Mouse (Mus musculus) hindbrain, embryonic 13.5 days (tissue): ENCODE data around the gene Hapln2. TPM values are rescaled to one million over a fixed set of nuclear protein-coding genes. Genes with fewer than 3 reads are reported as not detected.

Source experiments
- ATAC-seq: fragments of 200-750 bp; cut with Nextera tagmentation; 2 replicates; pipeline ENCODE4 v1.8.0; 2017; ENCODE audit warnings: moderate TSS enrichment; ENCODE audit not compliant: low FRiP score
- H3K27ac ChIP-seq: fragments of 300-500 bp; sonication (generic); 2 replicates; pipeline ENCODE4 v1.5.1; 2015; ENCODE audit warnings: inconsistent platforms, mild to moderate bottlenecking, moderate library complexity
- H3K27me3 ChIP-seq: fragments of 300-500 bp; sonication (generic); 2 replicates; pipeline ENCODE4 v1.6.1; 2015; ENCODE audit warnings: mild to moderate bottlenecking, inconsistent platforms
- H3K36me3 ChIP-seq: fragments of 300-500 bp; sonication (generic); 2 replicates; pipeline ENCODE4 v1.6.1; 2015; ENCODE audit warnings: mild to moderate bottlenecking, inconsistent platforms
- H3K4me1 ChIP-seq: fragments of 300-500 bp; sonication (generic); replicated peaks from 2 replicates; pipeline ENCODE4 v1.6.1; 2015; ENCODE audit warnings: inconsistent platforms
- H3K4me2 ChIP-seq: fragments of 300-500 bp; sonication (generic); 2 replicates; pipeline ENCODE4 v1.6.1; 2015; ENCODE audit warnings: inconsistent platforms, mild to moderate bottlenecking, moderate library complexity
- H3K4me3 ChIP-seq: fragments of 300-500 bp; sonication (generic); 2 replicates; pipeline ENCODE4 v1.5.1; 2015; ENCODE audit warnings: mild to moderate bottlenecking, inconsistent platforms
- H3K9ac ChIP-seq: fragments of 300-500 bp; sonication (generic); 2 replicates; pipeline ENCODE4 v1.6.1; 2015; ENCODE audit warnings: mild to moderate bottlenecking, inconsistent platforms
- H3K9me3 ChIP-seq: fragments of 300-500 bp; sonication (generic); 2 replicates; pipeline ENCODE4 v1.6.1; 2016; ENCODE audit warnings: inconsistent platforms
- WGBS: fragments of 180-500 bp; shearing (Covaris S2); methylation state at CpG from one replicate; pipeline ENCODE4 v1.1.7; 2015; 5-methylcytosine and 5-hydroxymethylcytosine counted together
- polyA plus RNA-seq: library from polyadenylated mRNA; unstranded; fragments of >200 nt; fragmentation: Nextera tagmentation; extraction: Ambion mirVana; gene quantifications from 2 replicates; pipeline ENCODE4 v1.2.1, GENCODE M21; 2015

Gene Hapln2
- polyA plus RNA-seq, 1 experiment from 2014 or later: 0.47 TPM

DNA sequence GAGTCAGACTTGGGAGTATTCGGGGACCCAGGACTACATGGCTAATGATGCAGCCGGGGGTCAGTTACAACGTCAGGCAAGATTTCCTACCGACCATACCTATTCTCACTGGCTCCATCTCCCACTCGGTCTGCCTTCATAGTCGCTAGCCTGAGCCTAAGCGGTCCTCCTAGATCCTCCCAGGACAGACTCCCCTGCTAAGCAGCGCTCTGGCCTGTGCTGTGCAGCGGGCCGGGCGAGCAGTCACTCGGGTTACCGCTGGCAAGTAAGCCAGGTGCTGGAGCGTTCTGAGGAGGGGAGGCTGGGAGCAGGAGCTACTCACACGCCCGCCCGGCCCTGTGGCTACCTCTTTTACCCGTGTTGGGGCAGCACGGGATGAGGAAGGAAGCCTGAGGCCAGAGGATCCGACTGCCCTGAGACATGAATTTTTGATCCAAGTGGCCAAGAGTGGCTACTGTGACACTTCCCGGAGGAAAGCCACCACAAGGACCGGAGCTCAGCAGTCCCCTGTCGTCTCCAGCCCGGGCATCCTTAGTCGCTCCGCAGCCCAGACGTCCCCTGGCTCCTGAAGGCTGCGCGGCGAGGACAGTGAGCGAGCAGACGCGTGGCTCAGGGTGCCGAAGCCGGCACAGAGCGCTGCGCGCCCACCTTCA is 28.0 kb downstream of the Hapln2 start:
- Histone ChIP-seq H3K27me3 (peaks cover 99% of the 10 kb centered on the region), H3K9ac (peak overlapping the region; percentile 67), H3K4me3 (peak overlapping the region; percentile 47), H3K27ac (peak overlapping the region; percentile 37), H3K36me3 (no peaks in the 10 kb centered on the region), H3K4me2 (peak overlapping the region; percentile 83), H3K9me3 (no peaks in the 10 kb centered on the region), H3K4me1 (peaks cover 59% of the 10 kb centered on the region)
- ATAC-seq: peak; percentile 15
- WGBS: under 1% methylated on average over 38 of the region's 38 CpGs

DNA sequence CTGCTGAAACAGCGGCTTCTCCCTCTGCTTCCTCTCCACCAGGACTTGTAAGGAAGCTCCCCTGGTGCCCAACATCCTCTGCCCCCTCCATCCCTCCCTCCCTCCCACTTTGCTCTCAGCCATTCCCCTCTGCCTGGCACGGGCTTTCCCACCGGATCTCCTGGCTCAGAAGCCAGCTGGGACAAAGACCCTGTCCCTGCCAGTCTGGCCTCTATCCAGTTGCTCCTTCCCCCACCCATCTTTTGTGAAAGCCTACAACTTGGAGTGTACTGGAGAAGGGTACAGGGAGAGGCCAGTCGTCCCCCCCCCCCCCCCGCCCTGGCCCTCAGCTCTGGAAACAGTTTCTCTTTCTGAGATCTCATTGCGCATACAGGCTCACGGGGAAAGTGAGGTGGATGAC is 28.6 kb downstream of the Hapln2 start:
- Histone ChIP-seq H3K27me3 (peaks cover 100% of the 10 kb centered on the region), H3K4me3 (peak overlapping the region; percentile 47), H3K4me2 (peak overlapping the region; percentile 83), H3K27ac (no peak overlapping the region; the same call in 1 of the 2 replicates), H3K36me3 (no peaks in the 10 kb centered on the region), H3K9me3 (no peaks in the 10 kb centered on the region), H3K4me1 (peaks cover 59% of the 10 kb centered on the region), H3K9ac (no peak overlapping the region)
- WGBS: 2% methylated on average over 7 of the region's 7 CpGs
- peak; percentile 38; the same call in 1 of the 2 replicates for ATAC-seq

GRCm38 (mm10) chr3:87996971-87997614 is 30.3 kb downstream of the Hapln2 start:
- WGBS: 1% methylated on average over 49 of the region's 49 CpGs

GRCm38 (mm10) chr3:87996401-87996800 is 31.0 kb downstream of the Hapln2 start:
- Histone ChIP-seq H3K27me3 (peaks cover 100% of the 10 kb centered on the region), H3K9me3 (no peaks in the 10 kb centered on the region), H3K9ac (peak overlapping the region; percentile 69; the same call in 1 of the 2 replicates), H3K4me2 (peak overlapping the region; percentile 70), H3K36me3 (no peaks in the 10 kb centered on the region), H3K4me3 (peak overlapping the region; percentile 45), H3K27ac (no peak overlapping the region), H3K4me1 (peaks cover 44% of the 10 kb centered on the region)
- ATAC-seq: no peak
- WGBS: 3% methylated on average over 15 of the region's 15 CpGs

More at GRCm38 (mm10) chr3:87996971-87997614, 30.3 kb downstream of the Hapln2 start:
- Histone ChIP-seq H3K27ac (no peak overlapping the region), H3K9me3 (no peaks in the 10 kb centered on the region), H3K4me2 (peak overlapping the region; percentile 70), H3K9ac (peak overlapping the region; percentile 69), H3K4me3 (peak overlapping the region; percentile 45), H3K4me1 (peaks cover 51% of the 10 kb centered on the region), H3K27me3 (peaks cover 100% of the 10 kb centered on the region), H3K36me3 (no peaks in the 10 kb centered on the region)
- no peak for ATAC-seq

DNA sequence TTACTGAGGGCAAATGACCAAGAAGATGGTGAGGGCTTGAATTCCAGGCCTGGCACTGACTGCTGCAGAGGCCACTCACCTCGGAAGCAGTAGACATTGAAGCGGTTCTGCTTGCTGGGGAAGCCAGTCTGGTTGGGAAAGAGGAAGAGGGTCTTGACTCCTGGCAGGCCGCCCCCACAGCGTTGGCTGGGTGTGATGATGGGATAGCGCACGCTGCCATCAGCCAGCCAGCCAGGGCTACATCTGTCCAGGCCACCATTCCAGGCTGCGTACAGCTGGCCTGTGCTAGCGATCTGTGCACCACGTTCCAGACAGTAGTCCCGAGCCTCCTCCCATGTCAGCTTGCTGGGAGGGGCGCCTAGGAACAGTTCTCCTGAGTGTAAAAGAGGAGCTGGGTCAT is 32.1 kb downstream of the Hapln2 start:
- peaks cover 100% of the 10 kb centered on the region for H3K27me3 ChIP-seq
- H3K4me1 ChIP-seq: peaks cover 37% of the 10 kb centered on the region
- no peak for ATAC-seq
- H3K9ac ChIP-seq: no peak overlapping the region
- H3K9me3 ChIP-seq: no peaks in the 10 kb centered on the region
- H3K27ac ChIP-seq: no peak overlapping the region
- no peak overlapping the region for H3K4me2 ChIP-seq
- H3K4me3 ChIP-seq: no peak overlapping the region
- H3K36me3 ChIP-seq: no peaks in the 10 kb centered on the region
- WGBS: 22% methylated on average over 11 of the region's 11 CpGs

DNA sequence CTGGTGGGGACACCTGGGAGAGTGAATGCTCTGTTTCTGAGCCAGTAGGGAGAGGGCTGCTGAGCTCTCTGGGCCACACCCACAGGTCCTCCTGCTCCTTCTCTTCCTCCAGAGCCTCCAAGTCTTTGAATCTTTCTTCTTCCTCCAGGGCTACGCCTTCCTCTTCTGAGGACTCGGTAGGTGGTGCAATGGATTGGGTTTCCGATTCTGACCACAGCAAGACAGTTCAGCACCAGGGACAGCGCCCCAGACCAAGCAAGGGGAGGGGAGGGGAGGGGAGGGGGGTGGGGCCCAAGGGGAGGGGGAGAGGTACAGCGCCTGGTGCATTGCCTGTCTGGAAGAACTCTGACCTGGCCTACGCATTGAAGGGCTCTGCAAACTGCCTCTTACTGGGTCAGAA is 33.9 kb downstream of the Hapln2 start:
- Histone ChIP-seq H3K36me3 (no peaks in the 10 kb centered on the region), H3K9me3 (no peaks in the 10 kb centered on the region), H3K4me3 (no peak overlapping the region), H3K4me1 (peaks cover 23% of the 10 kb centered on the region), H3K9ac (no peak overlapping the region), H3K27ac (no peak overlapping the region), H3K27me3 (peaks cover 97% of the 10 kb centered on the region), H3K4me2 (no peak overlapping the region)
- WGBS: 3% methylated on average over 5 of the region's 6 CpGs
- no peak for ATAC-seq

DNA sequence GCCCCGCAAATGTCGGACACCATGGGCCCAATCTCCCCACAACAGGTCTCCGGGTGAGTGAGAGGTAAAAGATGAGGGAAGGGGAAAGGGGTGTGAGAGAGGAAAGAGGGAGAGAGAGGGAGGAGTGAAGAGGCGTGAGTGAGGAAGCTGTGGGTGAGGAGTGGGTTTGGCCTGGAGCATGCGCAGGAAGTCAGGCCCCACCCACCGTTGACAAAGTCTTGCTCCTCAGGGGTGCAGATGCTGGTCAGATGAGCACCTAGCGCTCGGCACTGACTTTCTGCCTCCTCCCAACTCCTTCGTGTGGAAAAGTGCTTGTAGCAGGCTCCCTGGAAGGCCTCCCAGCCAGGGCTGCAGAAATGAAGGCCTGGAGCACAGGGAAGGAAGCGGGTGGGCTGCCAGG is 37.4 kb downstream of the Hapln2 start:
- no peak for ATAC-seq
- H3K4me2 ChIP-seq: no peak overlapping the region
- H3K36me3 ChIP-seq: no peaks in the 10 kb centered on the region
- no peak overlapping the region for H3K27ac ChIP-seq
- H3K27me3 ChIP-seq: peaks cover 63% of the 10 kb centered on the region
- no peaks in the 10 kb centered on the region for H3K9me3 ChIP-seq
- H3K9ac ChIP-seq: no peak overlapping the region
- H3K4me3 ChIP-seq: no peak overlapping the region
- H3K4me1 ChIP-seq: peaks cover 39% of the 10 kb centered on the region
- WGBS: 49% methylated on average over 10 of the region's 10 CpGs

DNA sequence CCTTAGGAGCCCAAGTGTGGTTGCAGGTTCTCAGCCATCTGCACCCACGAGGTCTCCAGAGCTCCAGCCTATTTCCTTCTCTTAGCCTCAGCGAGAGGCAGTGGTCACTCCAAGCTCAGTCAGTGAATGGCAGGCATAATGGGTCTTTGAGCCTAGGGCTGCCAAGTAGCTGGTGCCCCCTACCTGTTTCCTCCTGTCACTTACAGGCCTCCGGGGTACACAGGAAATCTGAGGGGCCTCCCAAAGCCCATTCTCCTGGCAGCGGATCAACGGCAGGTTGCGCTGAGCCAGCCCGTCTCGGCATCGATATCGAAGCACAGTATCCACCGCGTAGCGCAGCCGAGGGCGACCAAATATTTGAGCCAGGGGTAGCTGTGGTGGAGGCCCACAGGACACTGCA is 39.3 kb downstream of the Hapln2 start:
- 6% methylated on average over 15 of the region's 15 CpGs for WGBS
- Histone ChIP-seq H3K36me3 (no peaks in the 10 kb centered on the region), H3K4me1 (peaks cover 56% of the 10 kb centered on the region)

DNA sequence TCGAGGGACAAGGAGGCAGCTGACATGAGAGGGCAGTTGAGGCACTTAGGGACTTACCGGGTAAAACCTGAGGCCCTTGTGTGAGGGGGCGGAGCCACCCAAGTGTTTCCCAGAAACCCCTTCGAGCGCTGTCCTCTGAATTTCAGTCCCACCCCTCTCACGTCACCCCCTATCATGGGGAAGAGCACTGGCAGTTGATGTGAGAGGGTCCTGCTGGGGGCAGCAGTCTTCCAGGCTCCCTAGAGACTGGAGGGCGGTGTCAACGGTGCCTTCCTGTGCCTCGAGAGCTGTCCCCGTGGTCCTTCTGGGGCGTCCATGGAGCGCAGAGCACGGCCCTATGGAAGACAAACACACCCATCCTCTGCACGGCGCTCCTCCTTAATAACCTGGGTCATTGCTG is 39.8 kb downstream of the Hapln2 start:
- Histone ChIP-seq H3K36me3 (no peaks in the 10 kb centered on the region), H3K9me3 (no peaks in the 10 kb centered on the region), H3K4me1 (peaks cover 61% of the 10 kb centered on the region), H3K4me2 (peak overlapping the region; percentile 61), H3K9ac (peak overlapping the region; percentile 66), H3K27ac (peak overlapping the region; percentile 72), H3K4me3 (peak overlapping the region; percentile 40), H3K27me3 (peaks cover 40% of the 10 kb centered on the region)
- WGBS: 0% methylated on average over 15 of the region's 15 CpGs
- peak; percentile 60 for ATAC-seq

More for the DNA sequence above, 39.3 kb downstream of the Hapln2 start:
- Histone ChIP-seq H3K4me3 (peak overlapping the region; percentile 40), H3K9me3 (no peaks in the 10 kb centered on the region), H3K4me2 (peak overlapping the region; percentile 61), H3K9ac (peak overlapping the region; percentile 66), H3K27ac (peak overlapping the region; percentile 72), H3K27me3 (peaks cover 45% of the 10 kb centered on the region)
- peak; percentile 15; the same call in 1 of the 2 replicates for ATAC-seq

- WGBS: 0% methylated on average over 17 of the region's 17 CpGs
- peak overlapping the region; percentile 61 for H3K4me2 ChIP-seq
- no peaks in the 10 kb centered on the region for H3K9me3 ChIP-seq
- peak overlapping the region; percentile 40 for H3K4me3 ChIP-seq
- H3K9ac ChIP-seq: peak overlapping the region; percentile 66
- H3K4me1 ChIP-seq: peaks cover 68% of the 10 kb centered on the region
- ATAC-seq: peak; percentile 74
- H3K27me3 ChIP-seq: peaks cover 33% of the 10 kb centered on the region
- H3K27ac ChIP-seq: peak overlapping the region; percentile 72
- no peaks in the 10 kb centered on the region for H3K36me3 ChIP-seq
These were observed 40.5 kb downstream of the Hapln2 start for GRCm38 (mm10) chr3:87986868-87987267.

DNA sequence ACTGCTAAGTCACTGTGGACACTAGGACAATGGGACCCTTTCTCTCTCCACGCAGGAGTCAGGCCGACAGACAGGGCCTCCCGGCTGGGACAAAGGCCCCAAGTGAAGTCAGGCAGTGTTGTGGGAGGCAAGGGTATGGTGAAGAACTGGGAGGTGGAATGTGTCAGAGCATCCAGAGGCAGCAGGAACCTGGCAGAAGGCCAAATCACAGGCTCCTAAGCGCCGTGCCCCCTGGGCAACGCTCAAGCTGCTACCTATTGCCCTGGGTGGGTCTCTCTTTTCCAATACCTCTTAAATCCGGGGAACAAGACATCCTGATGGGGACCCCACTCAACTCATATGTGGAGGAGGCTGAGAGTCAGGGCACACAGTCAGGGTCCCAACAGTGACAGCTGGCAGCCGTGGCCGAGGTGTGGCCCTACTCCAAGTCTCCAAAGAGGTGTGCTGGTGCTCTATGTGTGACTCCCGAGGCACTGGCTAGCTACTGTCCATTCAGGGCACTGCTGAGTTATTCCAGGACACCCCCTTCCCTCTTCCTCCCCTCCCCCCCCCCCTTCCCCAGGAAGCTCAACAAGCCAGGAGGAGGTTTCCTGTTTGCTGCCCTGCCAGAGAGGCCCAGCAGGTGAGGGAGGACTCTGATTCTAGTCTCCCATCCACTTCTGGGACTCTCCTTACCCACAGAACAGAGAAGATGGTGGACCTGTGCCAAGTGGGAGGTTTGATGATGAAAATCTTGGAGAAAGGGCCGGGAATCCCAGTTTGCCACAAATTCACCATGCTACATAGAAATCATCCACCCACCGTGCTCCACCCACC is 41.7 kb downstream of the Hapln2 start:
- WGBS: 20% methylated on average over 12 of the region's 12 CpGs
- Histone ChIP-seq H3K27ac (peak overlapping the region; percentile 74), H3K4me2 (no peak overlapping the region), H3K9ac (peak overlapping the region; percentile 19; the same call in 1 of the 2 replicates), H3K36me3 (no peaks in the 10 kb centered on the region), H3K4me3 (no peak overlapping the region), H3K27me3 (peaks cover 21% of the 10 kb centered on the region), H3K4me1 (peaks cover 80% of the 10 kb centered on the region), H3K9me3 (no peaks in the 10 kb centered on the region)
- ATAC-seq: no peak

- 28% methylated on average over 3 of the region's 3 CpGs for WGBS
- H3K36me3 ChIP-seq: 0 out of 2 replicates have a peak, but pooled peaks cover 3% of the 10 kb centered on the region
These were observed 43.3 kb downstream of the Hapln2 start for GRCm38 (mm10) chr3:87984094-87984493.

More at GRCm38 (mm10) chr3:87984094-87984493, 43.3 kb downstream of the Hapln2 start:
- peak overlapping the region; percentile 20; the same call in 1 of the 2 replicates for H3K27ac ChIP-seq
- peak overlapping the region; percentile 19; the same call in 1 of the 2 replicates for H3K9ac ChIP-seq
- ATAC-seq: no peak
- H3K9me3 ChIP-seq: no peaks in the 10 kb centered on the region
- H3K27me3 ChIP-seq: peaks cover 8% of the 10 kb centered on the region; the same call in 1 of the 2 replicates
- no peak overlapping the region for H3K4me3 ChIP-seq
- H3K4me2 ChIP-seq: no peak overlapping the region
- H3K4me1 ChIP-seq: peaks cover 92% of the 10 kb centered on the region
